Mouse (Mus musculus): ENCODE measurements around the gene Wnt5b.

GRCm38 (mm10) chr6:119533170-119533709 lies 10.9 kb downstream of the Wnt5b start:
- TF ChIP-seq CTCF (IDR thresholded peaks at IDR 0.05; ENCODE audit: control insufficient read depth, insufficient read depth, low read length) (no peak), POLR2A (IDR thresholded peaks at IDR 0.05; ENCODE audit: borderline replicate concordance, control insufficient read depth, low read depth, low read length) (no peak)

Data from bone marrow, adult 2 months (tissue).